Mouse (Mus musculus): ENCODE data around the gene Armc8.

GRCm38 (mm10) chr9:99437781-99438565 lies 130.7 kb downstream of the Armc8 start:
- TF ChIP-seq CTCF (conservative IDR thresholded peaks at IDR 0.05; ENCODE audit: low read length) (no peak), POU5F1 (IDR thresholded peaks at IDR 0.05; ENCODE audit: borderline replicate concordance, low read length) (no peak)

Data from E14TG2a.4 (cell line).